Mouse (Mus musculus) adrenal gland, adult 2 months (tissue): ENCODE measurements at regions not wholly inside any gene's neighbourhood (a gene's known extent, or its start where the extent isn't known, plus 50 kb on each side); places are given as distances from the start of the nearest gene placed in this dataset.

ENCODE experiments used
- DNase-seq: peaks from one replicate; pipeline ENCODE4 v3.0.0; 2021

DNA sequence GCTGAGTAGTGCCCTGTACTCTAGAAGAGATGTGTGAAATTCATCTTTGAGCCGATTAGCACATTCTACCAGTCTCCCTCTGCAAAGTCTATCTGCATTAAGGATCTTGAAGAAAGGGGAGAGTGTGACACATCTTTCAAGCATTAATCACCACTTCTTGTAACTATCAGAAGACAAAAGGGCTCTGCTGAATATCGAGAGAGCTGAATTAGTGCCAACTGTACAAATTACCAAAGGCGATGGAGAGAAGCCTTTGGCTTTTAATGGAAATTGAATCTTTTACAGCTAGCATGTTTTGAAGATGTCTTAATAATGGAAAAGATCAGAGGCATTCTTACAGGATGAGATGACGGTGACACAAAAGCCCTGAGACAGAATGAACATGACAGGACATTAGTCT is 97.2 kb upstream of the Pam start:
- DNase-seq: no peak

GRCm38 (mm10) chr1:98192044-98192484 is 96.6 kb upstream of the Pam start:
- DNase-seq: no peak

DNA sequence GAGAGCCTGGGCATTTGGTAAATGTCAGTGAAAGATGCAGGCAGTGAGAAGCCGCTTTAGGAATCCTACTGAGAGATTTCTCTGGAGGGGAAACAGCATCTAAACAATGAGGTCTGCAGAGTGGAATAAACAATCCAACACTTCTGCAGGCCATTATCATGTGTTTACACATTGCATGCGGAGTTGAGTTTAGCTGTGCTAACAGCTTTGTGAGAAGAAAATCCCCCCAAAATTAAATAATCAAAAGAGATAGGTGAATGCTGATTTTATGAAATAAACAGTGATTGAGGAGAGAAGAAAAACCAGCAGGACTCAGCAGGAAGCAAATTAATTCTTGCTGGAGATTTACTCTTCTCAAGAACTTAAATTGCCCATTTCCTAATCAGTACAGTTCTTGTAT is 95.9 kb upstream of the Pam start:
- no peak for DNase-seq

- DNase-seq: peak; percentile 56
Observed at GRCm38 (mm10) chr1:98190741-98191140, 95.3 kb upstream of the Pam start.

GRCm38 (mm10) chr1:98189991-98190471 is 94.6 kb upstream of the Pam start:
- DNase-seq: peak; percentile 29

GRCm38 (mm10) chr1:98180372-98180771 is 84.9 kb upstream of the Pam start:
- no peak for DNase-seq

DNA sequence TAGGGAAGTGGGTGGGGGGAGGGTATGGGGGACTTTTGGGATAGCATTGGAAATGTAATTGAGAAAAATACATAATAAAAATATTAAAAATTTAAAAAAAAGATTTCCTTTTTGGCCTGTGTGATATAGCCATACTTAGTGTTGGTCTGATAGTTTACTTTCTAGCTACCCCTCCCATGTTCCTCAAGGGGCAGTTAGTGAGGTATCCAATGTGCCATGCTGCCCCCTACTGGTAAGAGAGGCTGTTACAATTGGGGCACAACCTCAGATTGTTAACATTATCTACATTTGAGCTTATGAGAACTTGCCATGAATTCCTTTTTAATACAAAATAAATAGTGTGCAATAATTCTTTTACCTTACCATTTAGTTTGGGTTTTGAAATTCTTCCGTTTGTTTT is 83.6 kb upstream of the Pam start:
- DNase-seq: peak; percentile 40

GRCm38 (mm10) chr1:98174811-98175132 is 79.3 kb upstream of the Pam start:
- no peak for DNase-seq

GRCm38 (mm10) chr1:98173907-98174810 is 78.7 kb upstream of the Pam start:
- DNase-seq: no peak

- no peak for DNase-seq
Observed at GRCm38 (mm10) chr1:98173431-98173830, 78.0 kb upstream of the Pam start.

- DNase-seq: peak; percentile 30
Observed at GRCm38 (mm10) chr1:98171291-98171690, 75.8 kb upstream of the Pam start.

DNA sequence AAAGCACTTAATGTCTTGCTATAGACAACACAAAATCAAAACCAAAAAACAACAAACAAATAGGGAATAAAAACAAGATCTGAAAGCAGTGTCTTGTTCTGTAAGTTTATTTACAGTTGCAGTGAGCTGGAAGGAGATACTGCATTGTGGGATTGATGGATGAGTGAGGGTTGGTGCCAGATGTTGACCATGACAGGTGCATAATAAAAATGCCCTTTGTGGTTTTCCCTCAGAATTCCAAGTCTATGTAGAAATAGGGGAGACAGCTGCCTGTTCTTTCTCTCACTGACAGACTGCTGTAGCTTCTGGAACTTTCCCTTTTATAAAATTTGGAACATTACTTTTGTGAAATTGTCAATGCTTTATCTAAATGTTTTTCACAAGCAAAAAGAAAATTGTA is 73.9 kb upstream of the Pam start:
- no peak for DNase-seq

GRCm38 (mm10) chr1:98167800-98168199 is 72.4 kb upstream of the Pam start:
- no peak for DNase-seq

- DNase-seq: no peak
Observed at GRCm38 (mm10) chr1:98162639-98162927, 67.1 kb upstream of the Pam start.

DNA sequence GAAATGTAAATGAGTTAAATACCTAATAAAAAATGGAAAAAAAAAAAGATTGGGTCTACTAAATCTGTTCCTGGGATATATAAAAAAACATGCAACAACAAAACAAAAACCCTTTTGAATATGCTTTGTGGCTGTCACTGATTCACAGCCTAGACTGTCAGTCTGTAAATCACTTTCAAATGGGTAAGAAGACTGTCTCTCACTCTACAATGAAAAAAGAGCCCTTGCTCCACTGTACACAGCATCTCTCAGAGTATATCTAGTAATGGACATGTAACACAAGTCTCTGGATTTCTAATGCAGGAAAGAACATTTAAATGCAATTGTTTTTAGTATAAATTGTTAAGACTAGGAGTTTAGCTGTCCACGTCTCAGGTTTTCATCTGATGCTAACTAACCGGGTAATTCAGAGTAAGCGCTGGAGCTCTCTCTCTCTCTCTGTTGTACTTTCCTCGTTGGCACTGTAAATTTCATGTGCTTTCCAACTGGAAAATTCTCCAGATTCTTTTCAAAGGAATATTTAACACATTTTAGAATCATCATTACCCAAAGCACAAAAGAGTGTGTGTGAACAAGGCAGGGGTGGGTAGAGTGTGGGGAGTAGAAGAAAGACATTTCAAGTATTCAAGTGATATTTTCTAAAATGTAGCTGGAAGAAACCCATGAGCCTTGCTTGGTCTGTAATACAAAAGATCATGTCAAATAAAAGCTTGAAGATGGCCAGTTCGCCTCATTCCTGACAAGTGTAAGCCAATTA is 66.6 kb upstream of the Pam start:
- no peak for DNase-seq

- DNase-seq: no peak
Observed at GRCm38 (mm10) chr1:98158969-98159368, 63.5 kb upstream of the Pam start.

- no peak for DNase-seq
Observed at GRCm38 (mm10) chr1:98147361-98147760, 51.9 kb upstream of the Pam start.
